Mouse (Mus musculus): Measurements from ENCODE around the gene Tbc1d30. TPM values are rescaled to one million over a fixed set of nuclear protein-coding genes. Genes with fewer than 3 reads are reported as not detected.
A peak's percentile ranks its signal among the peaks of the same experiment; 100 is the strongest.

Tbc1d30 gene
- polyA plus RNA-seq, 1 experiment = 26.0 TPM

GRCm38 (mm10) chr10:121374013-121374412 is 22.9 kb upstream of the Tbc1d30 start:
- Histone ChIP-seq H3K27ac (ENCODE audit: insufficient read depth, low read length) (no peak overlapping the region), H3K4me1 (ENCODE audit: control insufficient read depth, insufficient read depth, low read length) (no peaks in the 10 kb centered on the region; the same call in 1 of the 2 replicates), H3K4me3 (replicated peaks; ENCODE audit: insufficient read depth, low read depth, low read length) (no peak overlapping the region), H3K27me3 (ENCODE audit: control insufficient read depth, insufficient read depth, low read length) (no peaks in the 10 kb centered on the region)
- WGBS = 84% methylated on average over 12 of the region's 12 CpGs
- TF ChIP-seq POLR2A (IDR thresholded peaks at IDR 0.05; ENCODE audit: borderline replicate concordance, insufficient read depth, low read length) (no peak), CTCF (IDR thresholded peaks at IDR 0.05; ENCODE audit: borderline replicate concordance, insufficient read depth, low read depth, low read length) (no peak)
- no peak for DNase-seq

DNA sequence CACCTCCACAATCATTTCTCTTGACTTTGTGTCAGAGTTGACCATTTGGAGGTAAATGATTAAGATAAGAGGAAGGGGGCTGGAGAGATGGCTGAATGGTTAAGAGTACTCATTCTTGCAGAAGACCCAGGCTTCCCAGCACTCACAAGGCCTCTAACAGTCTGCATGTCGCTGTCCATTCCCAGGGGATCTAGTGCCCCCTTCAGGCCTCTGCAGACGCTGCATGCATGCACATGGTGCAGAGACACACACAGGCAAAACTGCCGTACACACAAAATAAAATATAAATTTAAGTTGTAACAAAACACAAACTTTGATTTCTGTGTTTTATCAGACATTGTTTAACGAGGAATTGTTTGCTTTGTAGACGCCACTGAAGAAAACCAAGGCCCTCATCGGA is 19.7 kb upstream of the Tbc1d30 start:
- H3K27ac ChIP-seq (ENCODE audit: insufficient read depth, low read length) = no peak overlapping the region
- WGBS = 93% methylated on average over 6 of the region's 6 CpGs
- TF ChIP-seq POLR2A (IDR thresholded peaks at IDR 0.05; ENCODE audit: borderline replicate concordance, insufficient read depth, low read length) = no peak
- no peak for TF ChIP-seq CTCF (IDR thresholded peaks at IDR 0.05; ENCODE audit: borderline replicate concordance, insufficient read depth, low read depth, low read length)
- no peak for DNase-seq
- H3K27me3 ChIP-seq (ENCODE audit: control insufficient read depth, insufficient read depth, low read length) = no peaks in the 10 kb centered on the region
- no peak overlapping the region for H3K4me3 ChIP-seq (replicated peaks; ENCODE audit: insufficient read depth, low read depth, low read length)
- no peaks in the 10 kb centered on the region for H3K4me1 ChIP-seq (ENCODE audit: control insufficient read depth, insufficient read depth, low read length)

GRCm38 (mm10) chr10:121368783-121369465 is 17.8 kb upstream of the Tbc1d30 start:
- no peak for TF ChIP-seq CTCF (IDR thresholded peaks at IDR 0.05; ENCODE audit: borderline replicate concordance, insufficient read depth, low read depth, low read length)
- no peak for TF ChIP-seq POLR2A (IDR thresholded peaks at IDR 0.05; ENCODE audit: borderline replicate concordance, insufficient read depth, low read length)
- H3K27ac ChIP-seq (ENCODE audit: insufficient read depth, low read length) = no peak overlapping the region
- DNase-seq = no peak
- H3K4me1 ChIP-seq (ENCODE audit: control insufficient read depth, insufficient read depth, low read length) = no peaks in the 10 kb centered on the region
- no peak overlapping the region for H3K4me3 ChIP-seq (replicated peaks; ENCODE audit: insufficient read depth, low read depth, low read length)
- H3K27me3 ChIP-seq (ENCODE audit: control insufficient read depth, insufficient read depth, low read length) = no peaks in the 10 kb centered on the region
- 57% methylated on average over 18 of the region's 18 CpGs for WGBS

DNA sequence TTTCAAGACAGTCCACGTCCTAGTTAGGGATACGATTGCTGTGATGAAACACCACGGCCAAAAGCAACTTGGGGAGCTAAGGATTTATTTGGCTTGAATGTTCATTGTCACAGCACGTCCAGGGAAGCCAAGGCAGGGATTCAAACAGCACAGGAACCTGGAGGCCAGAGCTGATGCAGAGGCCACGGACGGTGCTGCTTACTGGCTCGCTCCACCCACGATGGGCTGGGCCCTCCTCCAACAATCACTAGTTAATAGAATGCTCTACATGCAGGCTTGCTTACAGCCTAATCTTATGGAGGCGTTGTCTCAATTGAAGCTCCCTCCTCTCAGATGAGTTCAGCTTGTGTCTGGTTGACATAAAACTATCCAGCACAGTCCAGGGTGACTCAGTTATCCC is 16.7 kb upstream of the Tbc1d30 start:
- Histone ChIP-seq H3K27ac (ENCODE audit: insufficient read depth, low read length) (no peak overlapping the region), H3K4me1 (ENCODE audit: control insufficient read depth, insufficient read depth, low read length) (no peaks in the 10 kb centered on the region), H3K27me3 (ENCODE audit: control insufficient read depth, insufficient read depth, low read length) (no peaks in the 10 kb centered on the region), H3K4me3 (replicated peaks; ENCODE audit: insufficient read depth, low read depth, low read length) (no peak overlapping the region)
- DNase-seq = no peak
- 58% methylated on average over 9 of the region's 9 CpGs for WGBS
- TF ChIP-seq POLR2A (IDR thresholded peaks at IDR 0.05; ENCODE audit: borderline replicate concordance, insufficient read depth, low read length) (no peak), CTCF (IDR thresholded peaks at IDR 0.05; ENCODE audit: borderline replicate concordance, insufficient read depth, low read depth, low read length) (no peak)

DNA sequence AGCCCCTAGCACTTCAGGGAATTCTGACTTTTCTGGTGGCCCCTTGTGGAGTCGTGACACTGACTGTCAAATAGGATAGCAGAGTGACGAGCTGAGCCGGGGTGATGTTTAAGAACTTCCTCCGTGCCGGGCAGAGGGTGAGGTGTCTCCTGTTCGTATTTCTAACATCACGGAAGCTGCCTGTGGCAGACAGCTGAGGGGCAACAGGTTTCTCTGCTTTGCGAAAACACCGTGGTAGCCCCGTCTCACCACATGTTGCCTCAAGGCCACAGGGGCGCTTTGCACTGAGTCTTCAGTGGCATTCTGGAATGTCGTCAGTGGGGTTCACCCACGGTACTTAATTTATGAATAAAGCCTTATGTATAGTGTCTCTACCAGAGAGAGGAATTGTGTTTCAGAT is 16.2 kb upstream of the Tbc1d30 start:
- 78% methylated on average over 13 of the region's 13 CpGs for WGBS

DNA sequence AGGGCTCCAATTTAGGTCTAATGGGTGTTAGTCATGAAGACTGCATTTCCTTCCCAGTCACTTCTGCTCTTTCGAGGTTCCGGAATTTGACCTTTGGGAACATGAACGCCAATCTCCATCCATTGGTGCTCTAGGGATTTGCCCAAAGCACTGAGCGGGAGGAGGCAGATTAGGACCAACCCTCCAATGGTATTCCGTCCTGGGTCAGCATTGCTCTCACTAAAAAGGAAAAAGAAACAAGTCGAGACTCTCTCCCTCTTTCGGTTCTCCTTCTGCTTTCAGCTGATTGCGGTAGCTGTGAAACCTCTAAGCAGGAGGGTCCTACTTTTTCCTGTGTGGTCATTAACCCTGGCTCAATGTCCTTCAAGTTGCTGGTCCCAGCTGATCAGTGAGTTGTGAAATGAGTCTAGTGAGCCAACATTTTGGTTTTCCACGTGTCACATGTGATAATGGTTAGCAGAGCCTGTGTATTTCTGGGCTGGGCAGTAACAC is 14.7 kb upstream of the Tbc1d30 start:
- Histone ChIP-seq H3K4me3 (replicated peaks; ENCODE audit: insufficient read depth, low read depth, low read length) (peak overlapping the region; percentile 74), H3K27me3 (ENCODE audit: control insufficient read depth, insufficient read depth, low read length) (no peaks in the 10 kb centered on the region), H3K4me1 (ENCODE audit: control insufficient read depth, insufficient read depth, low read length) (no peaks in the 10 kb centered on the region), H3K27ac (ENCODE audit: insufficient read depth, low read length) (no peak overlapping the region)
- WGBS = 13% methylated on average over 9 of the region's 9 CpGs
- peak in 1 of 2 experiments; percentile 23 for DNase-seq
- TF ChIP-seq POLR2A (IDR thresholded peaks at IDR 0.05; ENCODE audit: borderline replicate concordance, insufficient read depth, low read length) = no peak
- no peak for TF ChIP-seq CTCF (IDR thresholded peaks at IDR 0.05; ENCODE audit: borderline replicate concordance, insufficient read depth, low read depth, low read length)

More for the DNA sequence above, 16.2 kb upstream of the Tbc1d30 start:
- Histone ChIP-seq H3K4me1 (ENCODE audit: control insufficient read depth, insufficient read depth, low read length) (no peaks in the 10 kb centered on the region), H3K4me3 (replicated peaks; ENCODE audit: insufficient read depth, low read depth, low read length) (no peak overlapping the region), H3K27me3 (ENCODE audit: control insufficient read depth, insufficient read depth, low read length) (no peaks in the 10 kb centered on the region), H3K27ac (ENCODE audit: insufficient read depth, low read length) (no peak overlapping the region)
- TF ChIP-seq CTCF (IDR thresholded peaks at IDR 0.05; ENCODE audit: borderline replicate concordance, insufficient read depth, low read depth, low read length) = no peak
- no peak for TF ChIP-seq POLR2A (IDR thresholded peaks at IDR 0.05; ENCODE audit: borderline replicate concordance, insufficient read depth, low read length)
- DNase-seq = no peak

GRCm38 (mm10) chr10:121364801-121365564 is 13.9 kb upstream of the Tbc1d30 start, which contains the start of gene Gns:
Gns (plus strand) TSS chr10:121365090.
- no peaks in the 10 kb centered on the region for H3K4me1 ChIP-seq (ENCODE audit: control insufficient read depth, insufficient read depth, low read length)
- peak; percentile 88 to 89 for DNase-seq
- peak within 1 kb of the TSS; percentile 74 for H3K4me3 ChIP-seq (replicated peaks; ENCODE audit: insufficient read depth, low read depth, low read length)
- TF ChIP-seq CTCF (IDR thresholded peaks at IDR 0.05; ENCODE audit: borderline replicate concordance, insufficient read depth, low read depth, low read length) (no peak), POLR2A (IDR thresholded peaks at IDR 0.05; ENCODE audit: borderline replicate concordance, insufficient read depth, low read length) (peak; percentile 90)
- WGBS = under 1% methylated on average over 71 of the region's 72 CpGs
- H3K27me3 ChIP-seq (ENCODE audit: control insufficient read depth, insufficient read depth, low read length) = no peaks in the 10 kb centered on the region
- peak within 1 kb of the TSS; percentile 31; the same call in 1 of the 2 replicates for H3K27ac ChIP-seq (ENCODE audit: insufficient read depth, low read length)

Data from cerebellum, adult 2 months (tissue).